Comparison of ENCODE assay signal across 19 mouse cellular contexts in the genomic region with DNA sequence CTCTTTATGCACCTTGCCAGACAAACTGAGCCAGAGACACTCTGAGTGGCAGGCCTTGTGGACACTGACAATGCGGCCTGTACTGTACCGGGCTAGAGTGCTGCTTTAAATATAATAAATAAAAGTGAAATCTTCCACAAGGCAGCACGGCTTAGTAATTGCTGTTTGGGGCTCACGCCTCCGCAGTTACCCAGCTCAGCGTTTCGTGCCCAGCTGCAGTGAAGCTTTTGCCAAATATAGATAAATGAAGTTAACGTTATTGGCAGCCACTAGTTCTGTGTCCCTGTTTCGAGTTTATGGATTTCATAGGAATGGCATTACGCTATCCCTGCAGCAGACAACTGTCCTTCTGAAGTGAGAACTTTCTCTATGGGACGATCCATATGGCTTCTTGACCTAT.
DNase-seq lines count a peak whose midpoint lies in the region; ATAC-seq lines count a peak whose summit lies in the region.
"Had no signal": no experiment of that assay in that cellular context is flagged by ENCODE, and none has a peak within 500 bp of the region (broad histone marks: within the 10 kb centered on the region; RNA-seq: fewer than 3 reads in every experiment).

No protein-coding gene starts in this region.

- H3K27me3 ChIP-seq in embryonic facial prominence, embryonic 15.5 days: no peaks in the 10 kb centered on the region
- H3K27me3 ChIP-seq in embryonic facial prominence, embryonic 10.5 days (replicated peaks; ENCODE audit: low read depth, poor library complexity, severe bottlenecking): no peaks in the 10 kb centered on the region
- H3K27me3 ChIP-seq: embryonic facial prominence, embryonic 12.5 days; liver, embryonic 13.5 days; neural tube, embryonic 13.5 days had no signal

- no peak for DNase-seq in embryonic facial prominence, embryonic 10.5 days (ENCODE audit: low spot score)
- DNase-seq in right cerebral cortex, adult 18-20 months: peak; percentile 55
- DNase-seq in right cerebral cortex, postnatal 14 days: no peak
- peak; percentile 31 to 49 for DNase-seq in left cerebral cortex, adult 9 months (ENCODE audit: low spot score in 2 of 2)
- peak; percentile 47 for DNase-seq in telencephalon, adult 2 months (ENCODE audit: low read depth, low spot score)
- DNase-seq in kidney, adult 11 months: no peak
- DNase-seq in lung, postnatal 10 days: no peak
- DNase-seq: adrenal gland, postnatal 14 days; cerebellum, postnatal 10 days; liver, embryonic 13.5 days; lung, postnatal 14 days had no signal

- no peaks in the 10 kb centered on the region for H3K36me3 ChIP-seq in embryonic facial prominence, embryonic 15.5 days
- no peaks in the 10 kb centered on the region for H3K36me3 ChIP-seq in embryonic facial prominence, embryonic 10.5 days (replicated peaks)
- H3K36me3 ChIP-seq: embryonic facial prominence, embryonic 12.5 days; limb, embryonic 10.5 days; liver, embryonic 13.5 days; midbrain, embryonic 10.5 days; neural tube, embryonic 13.5 days had no signal

- H3K4me1 ChIP-seq in embryonic facial prominence, embryonic 15.5 days: peaks cover 8% of the 10 kb centered on the region; the same call in 1 of the 2 replicates
- H3K4me1 ChIP-seq in embryonic facial prominence, embryonic 10.5 days: peaks cover 4% of the 10 kb centered on the region; the same call in 1 of the 2 replicates
- H3K4me1 ChIP-seq: embryonic facial prominence, embryonic 12.5 days; liver, embryonic 13.5 days; midbrain, embryonic 10.5 days; neural tube, embryonic 13.5 days had no signal

- no peaks in the 10 kb centered on the region for H3K9me3 ChIP-seq in embryonic facial prominence, embryonic 15.5 days (replicated peaks)
- no peaks in the 10 kb centered on the region for H3K9me3 ChIP-seq in embryonic facial prominence, embryonic 10.5 days
- H3K9me3 ChIP-seq: embryonic facial prominence, embryonic 12.5 days; limb, embryonic 10.5 days; liver, embryonic 13.5 days; midbrain, embryonic 10.5 days; neural tube, embryonic 13.5 days had no signal

- 0 out of 2 replicates have a peak overlapping the region, but pooled peaks have one; percentile 29 for H3K27ac ChIP-seq in embryonic facial prominence, embryonic 15.5 days (replicated peaks)
- H3K27ac ChIP-seq in embryonic facial prominence, embryonic 10.5 days (replicated peaks): no peak overlapping the region
- H3K27ac ChIP-seq: embryonic facial prominence, embryonic 12.5 days; hindbrain, embryonic 14.5 days; kidney, postnatal 0 days; liver, embryonic 13.5 days; midbrain, embryonic 10.5 days; neural tube, embryonic 13.5 days had no signal

- H3K4me2 ChIP-seq in embryonic facial prominence, embryonic 15.5 days (replicated peaks): no peak overlapping the region
- H3K4me2 ChIP-seq: embryonic facial prominence, embryonic 12.5 days; hindbrain, embryonic 14.5 days; liver, embryonic 13.5 days; neural tube, embryonic 13.5 days had no signal

- no peak overlapping the region for H3K4me3 ChIP-seq in embryonic facial prominence, embryonic 15.5 days (replicated peaks)
- H3K4me3 ChIP-seq in embryonic facial prominence, embryonic 10.5 days: no peak overlapping the region
- H3K4me3 ChIP-seq: embryonic facial prominence, embryonic 12.5 days; limb, embryonic 10.5 days; liver, embryonic 13.5 days; midbrain, embryonic 10.5 days; neural tube, embryonic 13.5 days had no signal

- 64% methylated on average over 11 of the region's 11 CpGs for WGBS in embryonic facial prominence, embryonic 15.5 days
- 94% methylated on average over 11 of the region's 11 CpGs for WGBS in embryonic facial prominence, embryonic 10.5 days

- peak; percentile 43; the same call in 1 of the 2 replicates for ATAC-seq in embryonic facial prominence, embryonic 15.5 days (ENCODE audit: insufficient number of reproducible peaks, low FRiP score, low TSS enrichment, low read depth)
- ATAC-seq: intestine, embryonic 16.5 days had no signal

- no peak overlapping the region for H3K9ac ChIP-seq in embryonic facial prominence, embryonic 15.5 days
- H3K9ac ChIP-seq: embryonic facial prominence, embryonic 12.5 days; hindbrain, embryonic 14.5 days; liver, embryonic 13.5 days; neural tube, embryonic 13.5 days had no signal

Comparison
In these comparisons a context has a peak if more than half of its experiments do, and no peak if none do; other contexts are left out.
1. DNase-seq: peak in right cerebral cortex, adult 18-20 months (single experiment), left cerebral cortex, adult 9 months (2 of 2) and telencephalon, adult 2 months (single experiment); none in embryonic facial prominence, embryonic 10.5 days (single experiment), right cerebral cortex, postnatal 14 days (single experiment), kidney, adult 11 months (single experiment) and lung, postnatal 10 days (single experiment).